Mouse (Mus musculus) urinary bladder, postnatal 36 days (tissue): ENCODE results near the gene Art4.
"Not testable (repeated sequence)": the region's sequence is repeated elsewhere in the genome, so short reads cannot be mapped to it uniquely, and the experiment has no call there.

Experiments used
- DNase-seq, 2 experiments: peaks; one replicate each; pipeline ENCODE4 v3.0.0; 2022; ENCODE audit warnings: low spot score in 2 of 2, mixed read lengths in 1 of 2

Gene Art4

DNA sequence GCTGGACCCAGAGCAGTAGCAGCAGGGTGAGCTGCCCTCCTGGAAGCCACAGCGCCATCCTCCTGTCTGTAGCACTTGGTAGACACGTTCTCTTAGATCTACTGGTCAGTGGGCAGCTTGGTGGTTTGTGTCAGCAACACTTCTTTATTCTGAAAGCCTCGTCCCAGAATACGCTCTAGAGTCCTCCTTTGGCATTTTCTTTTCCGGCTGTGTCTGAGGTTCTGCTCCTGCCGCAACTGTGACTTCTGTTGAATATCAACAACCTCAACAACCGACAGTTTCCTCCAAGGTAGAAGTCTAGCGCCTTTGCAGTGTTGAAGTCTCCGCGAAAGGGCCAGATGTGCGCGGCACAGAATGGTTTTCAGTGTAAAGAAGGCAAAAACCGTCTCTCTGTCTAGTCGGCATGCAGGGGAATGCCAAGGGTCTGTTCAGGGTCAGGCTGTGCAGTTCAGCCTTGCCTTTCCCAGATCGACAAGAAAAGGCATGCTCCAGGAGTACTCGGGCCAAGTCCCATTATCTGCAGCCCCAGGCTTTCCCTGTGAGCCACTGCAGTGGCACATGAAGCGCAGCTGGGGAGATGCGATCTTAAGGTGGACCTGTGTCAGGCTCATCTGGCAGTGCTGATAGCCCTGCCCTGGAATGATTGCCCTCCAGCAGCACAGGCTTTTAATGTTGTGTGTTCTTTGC, at the start of gene Art4:
Art4 (minus strand) TSS at position 548 of the 687 bp plus-strand sequence.
- DNase-seq, result peak; percentile 33 to 37

DNA sequence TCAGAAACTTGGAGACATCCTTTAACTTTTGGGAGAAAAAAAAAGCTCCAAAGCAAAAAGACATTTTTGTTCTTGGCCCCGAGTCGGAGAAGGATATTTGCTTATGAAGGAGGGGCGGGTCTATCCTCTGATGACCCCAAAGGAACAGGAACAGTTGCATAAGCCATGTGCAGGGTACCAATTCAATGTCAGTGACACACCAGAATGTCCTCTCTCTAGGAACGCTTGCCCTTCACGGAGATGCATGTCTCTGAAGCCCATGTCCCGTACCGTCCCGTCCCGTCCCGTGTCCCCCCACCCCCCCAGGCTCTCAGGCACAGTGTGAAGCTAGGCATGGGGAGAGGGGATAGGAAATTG, 49.4 kb upstream of the Art4 start:
- peak in 1 of 2 experiments; percentile 30 for DNase-seq

DNA sequence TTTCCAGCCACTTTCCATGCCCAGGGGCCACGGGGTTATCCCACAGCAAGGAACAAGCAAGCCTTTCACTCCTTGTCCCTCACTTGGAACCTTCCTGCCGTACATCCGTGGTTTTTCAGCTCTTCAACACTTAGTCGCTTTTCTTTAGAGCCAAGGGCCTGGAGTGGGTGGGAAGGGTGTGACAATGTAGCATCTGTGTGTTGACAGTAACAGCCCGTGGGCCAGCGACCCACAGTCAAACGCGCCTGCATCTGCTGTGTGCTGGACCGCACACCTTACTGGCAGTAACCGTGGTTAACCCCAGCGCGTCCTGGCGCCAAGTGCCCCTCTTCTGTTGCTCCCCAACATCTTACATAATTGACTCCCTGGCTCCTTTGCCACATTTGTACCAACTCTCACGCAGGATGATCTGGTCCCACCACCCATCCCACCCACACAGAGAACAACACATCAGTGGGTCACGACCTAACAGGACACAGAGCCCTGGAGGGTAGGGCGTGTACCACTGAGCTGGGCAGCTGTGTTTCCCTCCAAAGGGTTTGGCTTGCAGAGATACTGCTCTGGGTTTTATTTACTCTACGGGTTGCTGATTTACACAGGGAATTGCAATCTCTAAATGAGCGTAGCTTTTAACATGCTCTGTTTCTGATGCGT, 48.9 kb upstream of the Art4 start:
- DNase-seq, result no peak

DNA sequence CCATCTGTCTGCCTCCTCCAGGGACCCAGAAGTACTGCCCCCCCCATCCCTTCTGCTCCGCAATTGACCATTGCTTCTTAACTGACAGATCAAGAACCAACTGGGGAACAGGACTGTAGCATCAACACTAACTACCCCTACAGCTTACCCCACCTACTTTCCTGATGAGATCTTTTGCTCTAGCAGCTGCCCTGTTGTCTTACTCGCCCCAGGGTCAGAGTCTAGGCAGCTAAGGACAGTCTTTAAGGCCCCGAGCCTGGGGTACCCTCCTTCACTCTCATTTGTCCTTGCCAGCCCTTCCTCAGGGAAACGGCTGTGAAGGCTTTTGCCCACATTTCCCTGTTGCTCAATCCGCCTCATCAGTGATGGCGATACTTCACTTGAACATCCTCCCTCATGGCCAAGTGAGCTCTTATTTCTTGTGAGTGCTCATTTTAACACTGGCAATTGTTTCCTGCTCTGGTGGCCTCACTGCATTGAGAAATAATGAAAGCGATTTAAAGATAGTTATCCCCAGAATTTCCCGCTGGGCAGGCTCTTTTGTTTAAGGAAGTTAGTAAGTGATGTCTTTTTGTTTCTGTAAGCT, 46.4 kb upstream of the Art4 start:
- DNase-seq, result no peak

DNA sequence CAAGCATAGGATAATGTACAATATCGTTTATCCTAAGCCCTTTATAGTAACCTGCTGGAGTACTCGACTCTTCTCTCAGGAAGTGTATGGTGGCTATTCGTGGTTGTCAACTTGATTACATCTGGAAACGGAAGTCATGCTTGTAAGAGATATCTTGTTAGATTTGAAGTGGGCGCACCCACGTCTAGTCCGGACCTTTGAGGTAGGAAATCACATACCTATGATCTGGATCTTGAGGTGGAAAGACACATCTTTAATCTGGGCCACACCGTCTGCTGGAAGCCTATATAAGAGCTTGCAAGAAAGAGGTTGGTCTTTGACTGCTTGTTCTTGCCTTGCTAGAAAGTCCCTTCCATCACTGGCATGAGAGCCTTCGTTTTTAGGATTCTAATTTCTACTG, 45.0 kb upstream of the Art4 start:
- DNase-seq, result no peak

DNA sequence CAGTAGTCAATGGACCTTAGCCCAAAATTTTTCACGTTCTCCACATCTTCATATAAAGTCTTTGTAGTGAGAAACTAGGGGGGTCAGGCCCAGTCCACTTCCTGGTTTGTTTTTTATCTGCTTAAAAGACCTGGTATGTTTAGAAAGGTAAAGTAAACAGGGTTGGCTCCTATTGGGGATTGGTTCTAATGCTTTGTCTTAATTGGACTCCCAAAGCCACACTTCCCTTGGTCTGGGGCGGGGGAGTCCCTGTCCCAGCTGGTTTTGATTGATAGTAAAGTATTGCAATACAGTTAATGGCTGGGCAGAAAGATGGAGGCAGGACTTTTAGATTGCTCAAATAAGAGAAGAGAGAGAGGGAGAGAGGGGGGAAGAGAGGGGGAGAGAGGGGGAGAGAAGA, 43.5 kb upstream of the Art4 start:
- no peak for DNase-seq

DNA sequence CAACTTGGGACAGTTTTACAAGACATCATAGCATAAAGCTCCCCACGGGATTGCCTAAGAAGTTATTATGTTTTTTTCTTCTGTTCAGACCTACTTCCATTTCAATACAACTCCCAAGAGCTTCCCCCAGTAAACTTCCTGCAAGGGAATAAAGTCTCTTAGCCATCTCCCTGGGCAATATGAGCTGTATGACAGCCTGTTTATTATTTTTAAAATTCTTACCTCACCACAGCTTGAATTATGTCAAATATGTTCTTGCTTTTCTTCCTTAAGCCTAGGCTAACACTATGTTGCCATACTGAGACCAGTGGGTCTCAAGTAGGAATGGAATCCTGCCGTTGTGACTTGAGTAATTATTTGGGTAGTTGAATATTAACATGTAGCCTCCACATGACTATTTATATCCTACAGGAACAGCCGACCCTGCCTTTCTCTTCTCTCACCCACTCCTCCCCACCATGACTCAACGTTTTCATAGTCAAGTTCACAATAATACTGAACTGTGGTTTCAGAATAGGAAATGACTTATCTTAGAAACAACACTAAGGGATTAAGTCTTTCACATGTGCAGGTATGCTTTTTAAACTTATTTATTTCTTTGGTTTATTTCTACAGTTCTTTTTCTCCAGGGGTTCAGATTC, 43.0 kb upstream of the Art4 start:
- DNase-seq, result no peak

DNA sequence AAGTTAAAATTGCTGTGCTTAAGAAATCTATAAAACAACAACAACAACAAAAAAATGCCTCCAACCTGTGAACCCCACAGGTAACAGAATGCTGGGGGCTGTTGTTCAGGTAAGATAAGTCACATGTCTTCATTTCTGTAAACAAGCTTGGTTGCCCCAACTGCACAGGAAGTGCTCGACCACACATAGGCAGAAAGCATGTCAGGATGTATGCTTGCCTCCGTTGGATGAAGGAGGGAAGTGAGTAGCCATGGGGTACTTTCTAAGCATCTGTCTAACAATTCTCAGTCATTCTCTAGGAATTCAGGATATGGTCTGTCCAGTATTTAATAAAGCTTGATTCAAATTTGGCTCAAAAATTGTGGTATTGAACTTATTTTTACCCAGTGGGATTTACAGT, 41.4 kb upstream of the Art4 start:
- no peak for DNase-seq

DNA sequence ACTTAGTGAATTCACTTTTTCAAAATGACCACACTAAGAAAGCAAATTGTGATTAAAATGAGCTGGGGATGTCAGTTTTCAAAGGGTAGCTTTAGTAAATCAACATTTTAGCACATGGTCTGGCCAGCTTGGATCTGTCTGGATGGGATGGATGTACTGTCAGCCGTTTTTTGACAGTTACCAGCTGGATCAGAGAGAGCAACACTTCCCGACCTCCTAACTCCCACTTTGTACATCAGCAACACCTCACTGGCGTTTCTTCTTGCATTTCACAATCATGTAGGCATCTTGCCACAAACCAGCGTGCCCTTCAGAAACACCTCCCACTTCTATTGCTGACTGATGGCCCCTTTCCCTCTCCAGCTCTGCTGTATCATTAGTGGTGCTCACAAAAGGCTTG, 40.7 kb upstream of the Art4 start:
- DNase-seq, result peak in 1 of 2 experiments; percentile 43

DNA sequence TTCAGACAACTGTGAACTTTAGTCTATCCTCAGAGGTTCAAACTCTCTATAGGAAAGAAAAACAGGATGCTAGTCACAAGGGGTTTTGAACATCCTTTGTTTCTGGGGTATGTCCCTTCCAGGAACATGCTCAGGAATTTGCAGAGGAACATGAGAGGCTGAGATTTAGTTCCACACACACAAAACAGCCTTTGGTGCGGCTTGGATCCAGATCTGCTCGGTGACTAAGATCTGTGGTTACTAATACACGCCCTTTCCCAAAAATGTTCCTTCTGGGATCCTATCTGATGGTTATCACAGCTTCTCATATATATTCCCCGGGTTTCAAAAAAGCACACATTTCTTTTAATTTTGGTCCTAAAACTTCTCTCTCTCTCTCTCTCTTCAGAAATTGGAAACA, 40.3 kb upstream of the Art4 start:
- no peak for DNase-seq

DNA sequence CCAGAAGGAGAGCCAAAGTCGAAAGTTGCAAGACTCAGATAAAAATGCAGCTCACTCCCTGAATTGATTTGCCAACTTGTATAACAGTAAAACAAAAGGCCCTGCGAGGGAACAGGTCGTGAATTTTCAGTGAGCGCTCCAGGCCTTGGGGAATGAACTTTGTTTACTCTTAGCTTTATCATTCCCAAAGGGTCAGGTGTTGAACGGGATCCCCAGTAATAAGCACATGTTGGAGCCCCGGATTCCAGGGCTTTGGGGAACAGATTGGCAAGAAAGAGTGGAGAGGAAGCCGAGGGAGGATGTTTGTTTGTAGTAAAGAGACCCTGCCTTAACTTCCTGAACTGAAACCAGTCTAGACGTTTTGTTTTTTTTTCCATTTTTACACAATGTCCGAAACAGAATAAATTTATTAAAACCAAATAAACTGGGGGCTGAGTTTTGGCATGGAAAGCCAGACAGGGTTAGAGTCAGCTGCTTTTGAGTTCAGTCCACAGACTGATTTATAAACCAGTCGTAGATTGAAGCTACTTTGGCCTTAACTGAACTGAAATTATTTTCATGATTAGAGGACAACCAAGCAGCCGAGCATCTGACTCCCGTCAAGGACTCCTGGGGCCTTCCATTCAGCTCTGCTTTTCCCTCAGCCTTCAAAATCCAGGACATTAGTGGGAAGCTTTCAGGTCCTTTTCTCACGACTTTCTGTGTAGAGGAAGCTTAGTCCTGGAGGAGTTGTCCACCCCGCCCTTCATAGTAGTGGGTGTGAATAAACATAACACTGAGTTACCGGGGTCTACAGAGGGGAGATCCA, 37.2 kb upstream of the Art4 start:
- DNase-seq, result no peak

DNA sequence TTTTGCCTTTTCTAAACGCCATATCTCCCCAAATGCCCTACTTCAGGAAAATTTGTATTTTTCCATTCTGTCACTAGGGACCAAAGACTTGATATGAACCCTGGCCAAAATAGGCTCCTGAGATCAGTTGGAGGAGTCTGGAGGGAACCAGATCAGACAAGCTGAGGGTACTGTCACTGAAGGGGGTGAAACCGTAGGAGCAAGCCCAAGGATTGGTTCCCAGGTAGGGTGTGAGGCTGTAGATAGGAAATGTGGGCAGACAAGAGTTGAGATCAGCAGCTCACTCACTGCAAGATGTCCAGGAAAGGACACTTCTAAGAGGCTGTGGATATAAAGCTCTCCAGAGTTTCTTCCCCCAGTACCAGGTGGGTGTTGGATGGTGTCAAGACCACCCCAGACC, 34.5 kb upstream of the Art4 start:
- DNase-seq, result no peak

DNA sequence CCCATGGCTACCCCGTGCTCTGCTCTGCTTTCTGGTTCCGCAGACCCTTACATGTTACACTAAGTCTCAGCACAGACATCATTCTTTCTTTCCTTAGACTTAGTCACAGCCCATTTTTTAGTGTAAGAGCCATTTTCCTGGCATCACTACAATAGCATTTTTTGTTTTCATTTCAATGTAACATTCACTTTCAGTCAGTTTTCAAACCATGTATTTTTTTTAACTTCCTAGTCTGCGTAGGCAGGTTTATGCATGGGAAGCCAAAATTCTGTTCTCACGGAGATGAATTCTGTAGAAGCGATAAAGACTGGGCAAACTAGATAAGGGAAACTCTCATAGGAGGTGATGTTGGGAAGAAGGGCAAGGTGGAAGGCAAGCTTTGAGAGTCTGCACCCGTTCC, 32.0 kb upstream of the Art4 start:
- no peak for DNase-seq

DNA sequence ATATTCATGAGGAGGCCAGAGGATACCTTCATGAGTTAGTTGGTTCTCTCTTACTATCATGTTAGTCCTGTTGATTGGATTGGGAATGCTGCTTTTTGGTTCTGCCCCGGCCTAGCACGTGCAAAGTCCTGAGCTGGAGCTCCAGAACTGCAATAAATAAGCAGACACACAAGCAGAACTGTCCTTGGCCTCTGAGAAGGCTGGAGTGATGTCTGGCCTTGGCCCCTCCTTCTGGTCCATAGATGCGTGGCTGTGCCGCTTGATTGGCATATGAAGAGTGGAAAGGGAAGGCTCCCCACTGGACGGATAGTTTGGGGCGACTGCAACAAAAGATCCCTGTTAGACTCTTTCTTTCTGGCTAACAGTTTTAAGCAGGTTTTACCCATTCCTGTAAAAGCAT, 31.5 kb upstream of the Art4 start:
- DNase-seq, result no peak

DNA sequence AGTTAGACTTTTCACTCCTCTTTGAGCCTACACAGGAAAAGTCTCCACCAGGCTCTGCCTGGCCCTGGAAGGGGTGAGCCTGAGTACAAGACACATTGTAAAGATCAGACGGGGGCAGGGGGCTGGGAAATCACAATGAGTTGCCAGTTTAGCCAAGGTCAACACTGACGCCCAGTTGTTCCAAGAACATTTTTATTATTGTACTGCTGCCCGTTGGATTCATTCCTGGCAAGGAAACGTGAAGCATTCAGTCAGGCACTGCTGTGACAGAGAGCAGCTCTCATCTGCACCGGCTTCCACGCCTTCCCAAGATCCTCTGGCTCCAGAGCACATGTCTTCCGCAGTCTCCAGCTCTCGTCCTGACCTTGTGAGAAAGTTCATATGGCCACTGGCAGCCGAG, 30.3 kb upstream of the Art4 start:
- DNase-seq, result peak; percentile 45 to 59

DNA sequence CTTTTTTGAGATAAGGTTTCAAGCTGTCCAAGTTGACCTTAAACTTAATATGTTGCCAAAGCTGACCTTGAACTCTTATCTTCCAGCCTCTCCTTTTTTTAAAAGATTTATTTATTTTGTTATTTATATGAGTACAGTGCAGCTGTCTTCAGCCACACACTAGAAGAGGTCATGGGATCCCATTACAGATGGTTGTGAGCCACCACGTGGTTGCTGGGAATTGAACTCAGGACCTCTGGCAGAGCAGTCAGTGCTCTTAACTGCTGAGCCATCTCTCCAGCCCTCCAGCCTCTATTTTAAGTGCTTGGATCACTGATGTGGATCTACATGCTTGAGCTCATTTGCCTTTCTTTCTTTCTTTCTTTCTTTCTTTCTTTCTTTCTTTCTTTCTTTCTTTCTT, 27.2 kb upstream of the Art4 start:
- not testable (repeated sequence) for DNase-seq

DNA sequence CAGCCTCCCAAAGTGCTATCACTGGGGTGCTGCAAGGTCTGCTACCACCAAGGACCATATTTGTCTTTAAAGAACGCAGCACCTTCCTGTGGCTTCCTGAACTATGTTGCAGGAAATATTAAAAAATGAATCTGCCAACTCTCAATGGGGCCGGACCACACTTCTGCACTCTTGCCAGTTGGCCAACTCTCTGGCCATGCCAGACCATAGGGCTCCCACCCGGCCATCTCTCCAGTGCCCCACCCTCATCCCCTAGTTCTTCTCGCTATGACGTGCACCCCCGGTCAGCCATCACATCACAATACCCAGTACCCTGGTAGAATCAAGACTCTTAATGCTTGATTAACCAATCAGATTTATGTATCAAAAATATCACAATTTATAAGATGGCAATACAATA, 26.4 kb upstream of the Art4 start:
- DNase-seq, result no peak

DNA sequence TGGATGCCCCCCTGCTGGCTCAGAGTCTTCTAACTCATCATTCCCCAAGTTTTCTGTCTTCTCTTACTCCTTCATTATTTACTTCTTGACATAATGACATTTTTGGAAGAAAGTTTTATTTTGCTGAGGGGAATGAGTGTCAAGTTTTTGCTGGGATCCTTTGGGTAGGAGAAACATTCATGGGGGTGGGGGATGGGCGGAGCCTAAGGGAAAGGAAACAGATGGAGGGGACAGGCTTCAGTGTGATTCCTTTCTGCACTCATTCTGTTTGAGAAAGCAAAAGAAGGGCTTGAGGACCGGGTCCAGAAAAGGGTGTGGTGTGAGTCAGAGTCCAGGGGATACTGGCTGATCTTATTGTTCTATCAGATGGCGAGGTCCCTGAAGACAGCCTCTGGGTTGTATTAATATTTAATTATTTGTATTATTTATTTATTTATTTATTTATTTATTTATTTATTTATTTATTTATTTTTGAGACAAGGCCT, 25.9 kb upstream of the Art4 start:
- peak in 1 of 2 experiments; percentile 18 for DNase-seq

DNA sequence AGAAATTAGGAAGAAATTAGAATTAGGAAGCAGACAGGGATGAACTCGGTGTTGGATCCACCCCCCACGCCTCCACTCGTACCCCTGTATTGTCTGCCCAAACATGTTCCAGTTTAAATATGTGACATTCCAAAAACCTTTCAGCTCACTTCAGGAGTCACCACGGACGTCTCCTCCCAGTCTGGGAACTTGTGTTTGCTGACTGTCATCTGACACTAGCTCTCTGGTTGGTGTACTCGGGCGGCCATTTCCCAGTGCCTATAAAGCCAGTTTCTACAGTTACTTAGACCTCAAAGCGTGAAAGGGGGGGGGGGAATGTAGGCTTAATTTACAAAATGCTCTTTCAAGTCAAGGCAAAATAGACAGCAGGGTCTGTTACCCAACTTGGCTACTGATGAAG, 24.1 kb upstream of the Art4 start:
- DNase-seq, result no peak

DNA sequence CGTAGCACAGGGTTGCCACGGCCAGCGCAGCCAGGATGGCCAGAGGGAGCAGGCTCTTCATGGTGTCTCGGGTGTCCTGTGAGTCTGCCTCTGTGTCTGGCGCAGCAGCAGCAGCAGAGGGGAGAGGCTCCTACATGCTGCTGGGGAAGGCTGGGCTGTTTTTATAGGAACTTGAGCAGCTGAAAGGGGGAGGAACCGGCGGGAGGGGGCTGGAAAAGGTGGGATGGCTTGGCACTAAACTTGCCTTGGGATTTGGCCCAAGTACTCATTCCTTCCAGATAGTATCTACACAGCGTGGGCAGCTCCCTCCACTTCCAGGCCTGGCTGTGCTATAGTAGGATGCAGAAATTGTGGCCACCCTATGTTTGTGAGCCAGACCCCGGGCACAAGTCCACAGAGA, 18.1 kb upstream of the Art4 start, which contains the start of gene Mgp:
Mgp (minus strand) TSS at position 154 of the 400 bp plus-strand sequence.
- DNase-seq, result peak; percentile 47 to 53

DNA sequence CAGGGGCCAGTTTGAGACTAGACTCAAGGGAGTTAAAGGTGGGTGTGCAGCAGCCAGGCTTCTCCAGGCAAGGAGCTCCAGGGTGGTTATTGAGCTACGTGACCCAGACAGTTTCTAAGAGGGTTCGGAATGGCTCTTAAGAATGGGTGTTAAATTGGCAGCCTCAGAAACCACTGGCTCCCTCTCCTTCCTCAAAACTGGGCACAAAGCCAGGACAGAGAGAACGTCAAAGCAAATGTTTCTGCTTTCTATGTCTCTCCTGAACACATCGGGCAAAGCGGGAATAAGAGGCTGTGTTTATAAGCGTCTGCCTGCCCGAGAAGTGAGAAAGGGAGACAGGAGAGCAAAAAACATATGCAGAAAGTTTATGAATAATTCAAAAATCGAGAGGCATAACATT, 17.1 kb upstream of the Art4 start:
- peak in 1 of 2 experiments; percentile 18 for DNase-seq

DNA sequence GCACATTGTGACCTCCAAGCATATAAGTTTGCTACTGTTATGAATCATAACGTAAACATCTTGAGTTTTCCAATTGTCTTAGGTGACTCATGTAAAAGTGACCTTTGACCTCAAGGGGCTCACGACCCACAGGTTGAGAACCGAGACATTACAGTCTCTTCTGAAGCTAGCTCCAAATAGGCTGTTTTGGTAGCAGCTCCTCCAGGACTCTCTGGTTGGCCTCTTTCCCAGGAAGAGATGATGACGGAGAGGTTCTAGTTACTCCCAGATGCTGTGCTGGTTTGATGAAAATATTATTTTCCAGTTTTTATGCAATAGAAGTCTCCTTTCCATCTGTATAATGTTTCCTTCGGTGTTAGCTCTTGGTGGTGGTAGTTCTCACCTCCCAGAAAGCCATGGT, 11.4 kb upstream of the Art4 start:
- no peak for DNase-seq
